Mouse (Mus musculus) cerebellum, adult 18-20 months (tissue): ENCODE results near the gene Stx8.

Source experiments
- DNase-seq, 2 experiments: peaks; one replicate each; pipeline ENCODE4 v3.0.0; 2021

Stx8 gene

DNA sequence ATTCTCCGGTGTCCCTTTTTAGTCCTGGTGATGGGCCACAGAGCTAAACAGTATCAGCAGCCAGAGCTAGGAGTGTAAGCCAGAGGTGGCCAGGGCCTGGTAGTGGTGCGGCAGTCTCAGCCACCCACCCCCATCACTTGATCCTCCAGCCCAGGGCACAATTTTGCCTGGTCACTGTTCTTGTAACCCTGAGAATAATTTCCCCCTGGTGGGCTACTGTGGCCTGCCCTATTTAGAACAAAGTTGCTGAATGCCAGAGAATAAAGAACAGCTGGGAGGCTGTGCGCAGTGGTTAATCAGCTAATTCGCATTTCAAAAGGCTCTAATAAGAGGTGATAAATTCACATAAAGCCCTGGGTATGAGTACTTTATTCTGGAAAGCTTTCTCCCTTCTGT lies 180.5 kb downstream of the Stx8 start:
- DNase-seq: no peak

DNA sequence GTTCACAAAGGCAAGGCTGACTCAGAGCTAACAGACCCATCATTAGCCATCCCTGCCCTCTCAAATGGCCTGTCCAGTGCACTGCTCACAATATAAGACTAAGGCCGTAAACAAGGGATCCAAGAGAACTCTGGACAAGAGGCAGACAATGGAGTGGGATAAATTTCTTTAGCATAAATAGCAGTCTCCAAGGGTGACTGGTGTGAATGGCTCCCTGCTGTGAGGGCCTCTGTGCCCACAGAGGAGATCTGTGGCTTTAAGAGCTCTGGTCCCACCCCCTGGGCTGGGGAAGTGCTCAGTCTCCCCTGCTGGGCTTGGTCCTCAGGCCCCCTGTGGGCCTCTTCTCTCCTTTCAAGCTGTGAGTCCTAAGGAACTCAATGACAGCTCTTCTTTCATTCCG lies 184.9 kb downstream of the Stx8 start:
- no peak for DNase-seq

DNA sequence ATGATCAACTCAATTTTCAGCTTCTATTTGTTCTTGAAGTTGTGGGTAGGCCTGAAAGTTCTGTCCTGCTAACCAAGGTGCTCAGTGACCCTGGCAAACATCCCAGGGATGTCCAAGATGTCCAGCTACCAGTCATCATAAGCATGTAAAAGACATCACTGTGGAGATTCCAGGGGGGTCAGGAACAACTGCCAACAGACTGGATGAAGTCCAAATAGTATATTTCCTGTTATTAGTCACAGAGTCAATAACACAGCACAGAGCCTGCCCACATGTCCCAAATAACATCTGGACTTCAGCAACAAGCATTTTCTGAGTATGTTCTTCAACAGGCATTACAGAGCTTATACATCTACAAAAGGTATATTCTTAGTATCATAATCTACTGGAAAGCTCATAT lies 189.8 kb downstream of the Stx8 start:
- DNase-seq: no peak

DNA sequence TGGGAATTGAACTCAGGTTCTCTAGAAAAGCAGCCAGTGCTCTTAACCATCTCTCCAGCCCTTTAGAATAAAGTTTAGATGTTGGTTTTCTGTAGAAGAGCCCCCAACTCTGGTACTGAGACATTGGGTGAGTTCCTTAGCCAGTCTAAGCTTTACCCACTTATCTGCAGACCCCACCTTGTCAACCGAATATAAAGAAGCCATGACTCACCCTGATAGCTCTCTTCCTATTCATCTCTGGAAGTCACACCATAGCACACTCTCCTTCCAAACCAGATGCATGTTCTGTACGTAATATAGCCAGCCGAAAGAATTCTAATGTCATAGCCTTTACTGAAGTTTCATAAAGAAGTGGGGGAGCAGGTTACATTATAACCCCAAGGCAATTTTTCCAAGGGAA lies 192.2 kb downstream of the Stx8 start:
- DNase-seq: no peak

DNA sequence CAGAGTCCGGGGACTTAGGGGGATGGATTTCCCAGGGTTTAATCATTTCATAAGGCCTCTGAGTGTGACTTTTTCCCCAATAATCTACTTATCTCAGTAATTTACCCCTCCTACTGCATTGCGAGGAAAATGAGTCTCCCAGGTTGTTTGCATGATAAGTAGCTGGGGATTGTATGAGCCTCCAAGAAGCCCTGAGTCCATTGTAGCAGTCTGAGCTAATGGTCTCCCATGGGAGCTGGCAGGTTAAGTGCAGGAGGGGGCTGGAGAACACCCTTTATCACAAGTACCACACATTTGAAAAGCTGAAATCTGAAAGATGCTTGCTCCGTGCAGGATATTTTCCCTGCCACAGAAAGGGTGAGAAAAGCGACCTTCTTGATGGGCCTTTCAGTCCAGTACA lies 193.9 kb downstream of the Stx8 start:
- no peak for DNase-seq

DNA sequence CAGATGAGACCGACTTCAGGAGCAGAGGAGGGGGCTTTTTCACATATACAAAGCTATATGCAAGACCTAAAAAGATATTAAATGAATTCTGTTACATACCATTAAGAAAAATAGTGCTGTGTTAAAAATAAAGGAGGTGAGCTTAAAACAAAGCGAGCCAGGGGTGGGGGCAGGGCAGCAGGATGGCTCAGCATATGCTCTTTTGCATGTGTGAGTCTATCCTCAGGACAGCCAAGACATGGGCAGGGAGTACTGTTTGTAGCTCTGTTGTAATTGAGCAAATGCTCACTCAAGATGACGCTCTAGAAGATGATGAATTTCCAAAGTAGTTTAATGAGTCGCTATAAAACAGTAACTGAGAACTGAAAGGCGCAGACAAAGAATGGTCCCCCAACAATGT lies 198.4 kb downstream of the Stx8 start:
- DNase-seq: peak in 1 of 2 experiments; percentile 10

DNA sequence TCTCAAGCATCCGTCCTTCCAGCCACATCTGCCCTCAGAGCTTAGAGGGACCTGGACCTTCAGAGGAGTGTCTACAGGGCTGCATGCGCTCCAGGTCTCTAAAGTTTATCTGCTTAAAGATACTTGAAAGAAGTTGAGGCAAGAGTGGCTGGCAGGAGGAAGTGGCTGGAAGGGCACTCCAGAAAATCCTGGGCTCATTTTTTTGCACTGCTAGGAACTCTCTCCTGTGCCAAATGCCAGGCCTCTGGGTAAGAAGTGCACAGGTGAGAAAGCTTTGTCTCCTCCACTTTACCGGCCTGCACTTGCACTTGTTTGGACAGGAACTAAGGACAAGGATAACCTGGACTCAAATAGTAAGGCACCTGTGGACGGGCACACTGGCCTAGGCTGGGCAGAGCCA lies 202.4 kb downstream of the Stx8 start:
- no peak for DNase-seq

DNA sequence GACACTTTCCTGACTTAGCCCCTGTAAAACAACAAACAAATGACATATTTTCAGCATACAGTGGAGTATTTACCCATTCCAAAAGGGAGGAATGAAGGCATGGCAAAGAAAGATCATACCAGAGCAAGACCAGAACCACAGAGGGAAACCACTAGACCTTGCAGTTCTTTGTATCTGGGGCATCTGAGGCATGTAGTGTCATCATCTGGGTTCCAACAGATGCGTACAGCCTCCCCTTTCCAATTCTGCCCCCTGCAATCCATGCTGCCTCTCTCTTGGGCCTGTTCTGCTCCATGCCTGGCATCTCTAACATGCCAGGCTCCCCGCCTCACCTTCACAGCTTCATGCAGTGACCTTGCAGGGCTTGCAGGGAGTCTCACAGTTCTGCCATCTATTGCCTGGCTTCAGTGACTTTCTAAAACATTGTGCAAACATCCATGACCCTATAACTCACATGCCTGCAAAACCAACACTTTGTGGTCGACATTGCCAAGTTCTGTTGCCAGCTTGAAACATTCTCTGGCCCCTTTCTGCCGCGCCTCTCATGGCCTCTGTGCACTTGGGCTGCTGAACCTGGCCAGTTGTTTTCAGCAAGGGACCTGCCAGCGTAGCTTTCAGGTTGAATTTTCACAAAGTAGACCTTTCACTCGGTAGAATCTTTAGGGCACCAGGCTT lies 206.1 kb downstream of the Stx8 start:
- DNase-seq: no peak

DNA sequence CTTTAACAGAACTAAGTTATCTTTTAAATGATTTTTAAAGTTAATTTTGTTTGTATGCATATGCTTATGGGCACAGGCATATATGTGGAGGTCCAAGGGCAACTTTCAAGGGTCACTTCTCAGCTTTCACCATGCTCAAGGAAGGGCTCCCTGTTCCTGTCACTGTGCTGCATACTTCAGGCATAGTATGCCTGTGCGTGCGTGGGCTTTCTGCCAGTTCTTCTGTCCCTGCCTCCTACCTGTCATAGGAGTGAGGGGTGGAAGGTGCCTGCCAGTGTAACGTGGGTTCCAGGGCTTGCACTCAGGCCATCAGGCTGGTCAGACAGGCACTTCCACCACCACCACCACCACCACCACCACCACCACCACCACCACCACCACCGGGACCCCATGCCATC lies 206.7 kb downstream of the Stx8 start:
- DNase-seq: no peak

DNA sequence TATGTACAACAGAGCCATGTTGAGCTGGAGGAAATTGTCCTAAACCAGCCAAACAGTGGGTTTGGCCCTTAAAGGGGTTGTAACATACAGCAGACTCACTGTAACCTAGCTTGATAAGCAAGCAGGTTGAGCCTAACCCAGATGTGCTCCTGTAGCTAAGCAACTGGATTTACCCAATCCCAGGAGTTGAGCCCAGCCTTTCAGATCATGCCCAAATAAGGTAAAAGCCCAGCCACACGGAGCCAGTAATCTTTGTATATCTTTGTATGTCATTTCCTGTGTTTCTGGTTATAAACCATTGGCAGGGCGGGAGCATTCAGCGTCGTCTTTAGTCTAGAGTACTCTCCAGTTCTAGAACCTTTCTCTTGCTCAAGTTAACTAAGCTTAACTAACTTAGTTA lies 210.6 kb downstream of the Stx8 start:
- no peak for DNase-seq

DNA sequence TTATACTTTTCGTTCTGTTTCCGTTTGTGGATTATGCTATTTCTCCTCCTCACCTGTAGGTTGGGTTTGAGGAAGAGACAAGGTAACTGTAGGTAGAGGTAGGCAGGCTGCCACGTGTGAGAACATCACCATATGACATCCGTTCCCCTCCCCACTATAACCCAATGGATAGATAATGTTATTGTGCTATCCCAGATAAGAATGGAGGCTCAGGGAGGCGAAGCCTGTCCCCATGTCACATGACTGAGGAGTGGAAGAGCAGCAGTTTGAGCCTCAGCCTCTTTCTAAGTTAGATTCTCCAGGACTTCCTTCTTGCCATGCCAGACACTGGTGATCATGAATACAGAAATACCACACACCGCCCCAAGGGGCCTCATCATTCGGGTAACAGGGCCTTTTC lies 211.4 kb downstream of the Stx8 start:
- no peak for DNase-seq

DNA sequence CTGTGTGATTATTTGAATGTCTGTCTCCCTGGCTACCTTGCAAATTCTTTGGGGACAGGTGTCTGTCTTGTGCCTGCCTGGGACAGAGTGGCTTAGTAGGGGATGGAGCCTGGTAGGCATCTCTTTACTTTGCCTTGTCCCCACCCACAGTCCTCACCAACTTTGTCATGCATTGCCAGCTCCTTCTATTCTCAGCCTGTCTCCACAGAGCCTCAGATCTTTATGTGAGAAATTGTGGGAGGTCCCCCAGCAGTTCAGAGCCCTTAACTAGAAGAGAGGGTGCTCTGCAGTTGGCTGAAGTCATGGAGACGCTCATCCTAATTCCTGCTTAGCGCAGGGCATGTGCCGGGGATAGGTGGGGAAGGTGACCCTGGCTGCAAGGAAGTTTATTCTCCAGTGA lies 219.7 kb downstream of the Stx8 start:
- no peak for DNase-seq

DNA sequence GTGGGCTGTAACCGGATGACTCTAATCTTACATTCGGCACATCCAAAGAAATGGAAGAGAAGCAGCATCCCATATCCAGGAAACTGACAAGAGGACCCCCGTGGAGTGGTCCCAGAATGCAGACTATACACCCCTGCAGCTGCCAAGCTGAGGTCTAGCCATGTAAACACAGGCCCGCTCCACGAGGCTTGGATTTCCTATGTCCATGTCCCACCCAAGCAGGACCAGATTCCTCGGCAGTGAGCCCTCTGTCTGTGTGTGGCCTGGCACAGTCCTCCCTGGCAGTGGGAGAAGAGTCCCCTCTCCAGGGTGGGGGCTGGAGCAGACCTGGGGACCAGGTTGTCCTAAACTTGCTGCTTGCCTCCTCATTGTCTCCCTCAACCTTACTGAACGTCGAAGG lies 221.2 kb downstream of the Stx8 start:
- DNase-seq: no peak

DNA sequence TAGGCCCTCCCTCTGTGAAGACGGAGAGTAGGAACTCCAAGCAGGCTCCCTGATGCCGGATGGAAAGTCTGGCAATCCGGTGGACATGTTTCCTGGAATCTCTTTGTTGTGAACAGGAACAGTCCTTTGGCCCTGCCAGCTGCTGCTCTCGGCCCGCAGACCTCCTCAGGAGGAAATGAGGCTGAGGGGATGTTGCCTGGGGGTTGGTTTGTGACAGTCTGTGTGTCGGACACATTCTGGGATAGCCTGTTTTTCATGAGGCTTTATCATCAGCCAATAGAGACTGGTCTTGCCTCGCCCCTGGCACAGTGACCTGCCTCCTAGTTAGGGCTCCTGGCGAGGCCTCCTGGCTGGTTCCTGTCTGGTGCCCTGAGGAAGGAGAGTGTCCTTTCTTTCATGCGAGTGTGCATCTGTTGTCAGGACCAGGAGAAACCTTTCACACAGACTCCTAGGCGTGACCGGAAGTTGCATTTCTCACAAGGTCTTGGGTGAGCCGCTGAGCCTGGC lies 222.8 kb downstream of the Stx8 start:
- DNase-seq: no peak

DNA sequence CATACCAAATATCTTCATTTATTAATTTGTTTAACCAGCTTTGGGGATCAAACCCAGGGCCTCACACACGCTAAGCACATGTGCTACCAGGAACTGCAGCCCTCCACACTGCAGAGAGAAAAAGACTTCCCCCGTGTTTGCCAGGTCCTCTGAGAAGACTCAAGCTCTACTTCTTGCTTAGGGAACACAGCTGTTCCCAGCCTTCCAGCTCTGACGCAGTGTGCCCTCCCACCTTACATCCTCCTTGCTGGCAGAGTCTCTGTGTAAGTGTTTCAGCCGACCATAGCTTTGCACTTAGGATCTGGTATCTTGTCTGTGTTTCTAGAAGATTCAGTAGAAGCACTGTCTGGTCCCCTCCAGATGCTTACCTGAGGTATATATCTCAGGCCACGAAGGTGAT lies 224.9 kb downstream of the Stx8 start:
- no peak for DNase-seq

DNA sequence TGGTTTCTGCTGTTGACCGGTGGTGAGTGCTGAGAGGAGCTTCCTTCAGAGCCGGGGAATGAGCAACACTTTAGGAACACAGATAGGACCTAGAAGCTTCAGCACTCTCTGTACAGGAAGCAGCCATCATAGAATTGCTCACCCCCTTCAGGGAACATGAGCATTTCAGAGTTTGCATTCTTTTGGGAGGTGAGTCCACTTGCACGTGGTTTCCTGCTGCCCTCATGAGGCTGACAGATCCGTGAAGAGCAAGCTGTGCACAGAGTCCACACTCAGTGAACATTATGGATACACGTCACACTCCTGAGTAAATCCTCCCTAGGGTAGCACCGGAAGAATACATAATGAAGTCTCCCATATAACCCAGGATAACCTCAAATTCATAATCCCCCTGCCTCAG lies 229.2 kb downstream of the Stx8 start:
- no peak for DNase-seq

DNA sequence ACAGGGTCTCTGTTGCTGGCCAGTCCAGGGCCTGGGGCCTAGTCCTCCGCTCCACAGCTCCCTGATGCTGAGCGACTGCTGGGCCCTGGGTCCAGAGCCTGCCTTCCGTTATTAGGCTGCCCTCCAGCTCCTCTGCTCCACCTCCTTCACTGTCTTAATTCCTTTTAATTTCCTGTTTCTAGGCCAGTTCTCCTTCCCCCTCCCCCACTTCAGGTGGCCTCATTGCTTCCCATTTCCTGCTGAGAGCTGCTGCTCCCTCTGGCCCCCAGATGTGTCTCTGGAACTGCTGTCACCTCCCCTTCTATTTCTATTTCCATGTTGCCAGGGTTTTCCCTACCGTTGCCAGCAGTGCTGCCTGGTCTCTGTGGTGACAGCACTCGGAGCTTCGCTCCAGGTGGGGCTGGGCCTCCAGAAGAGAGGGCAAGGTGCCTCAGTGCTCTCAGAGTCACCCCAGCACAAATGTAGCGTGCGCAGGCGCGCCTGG lies 229.7 kb downstream of the Stx8 start:
- DNase-seq: no peak

DNA sequence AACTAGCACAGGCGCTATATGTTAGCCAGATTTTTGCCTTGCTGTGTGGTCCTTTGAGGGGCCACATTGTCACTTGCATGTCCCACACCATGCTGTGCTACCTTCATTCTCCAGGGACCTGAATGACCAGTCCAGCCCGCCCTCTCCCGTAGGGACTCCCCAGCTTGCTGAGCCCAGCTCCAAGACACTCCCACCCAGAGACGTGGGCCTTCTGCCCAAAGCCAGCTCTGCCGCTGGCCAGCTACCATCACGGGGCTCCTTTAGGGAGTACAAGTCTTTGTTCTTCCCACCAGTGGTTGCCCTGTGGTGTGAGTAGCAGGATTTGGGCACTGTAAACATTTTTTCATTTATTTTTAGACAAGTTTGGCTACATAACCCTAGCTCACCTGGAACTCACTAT lies 230.6 kb downstream of the Stx8 start:
- DNase-seq: no peak

DNA sequence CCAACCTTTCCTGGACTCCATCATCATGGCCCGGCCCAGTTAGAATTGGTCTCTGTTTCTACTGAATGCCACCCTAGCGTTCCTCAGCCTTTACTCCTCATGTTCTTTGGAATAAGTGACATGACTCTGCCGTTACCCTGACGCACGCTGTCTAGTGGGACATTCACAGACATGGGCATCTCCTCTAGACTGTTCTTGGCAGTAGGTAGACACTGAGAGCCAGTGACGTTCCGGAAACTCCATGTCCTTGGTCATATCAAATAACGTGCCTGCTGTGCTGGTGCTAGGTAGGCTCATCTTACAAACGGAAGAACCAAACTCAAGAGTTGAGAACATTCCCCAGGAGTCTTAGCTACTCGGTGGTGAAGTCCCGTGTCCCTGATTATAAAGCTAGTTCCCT lies 231.5 kb downstream of the Stx8 start:
- DNase-seq: no peak

DNA sequence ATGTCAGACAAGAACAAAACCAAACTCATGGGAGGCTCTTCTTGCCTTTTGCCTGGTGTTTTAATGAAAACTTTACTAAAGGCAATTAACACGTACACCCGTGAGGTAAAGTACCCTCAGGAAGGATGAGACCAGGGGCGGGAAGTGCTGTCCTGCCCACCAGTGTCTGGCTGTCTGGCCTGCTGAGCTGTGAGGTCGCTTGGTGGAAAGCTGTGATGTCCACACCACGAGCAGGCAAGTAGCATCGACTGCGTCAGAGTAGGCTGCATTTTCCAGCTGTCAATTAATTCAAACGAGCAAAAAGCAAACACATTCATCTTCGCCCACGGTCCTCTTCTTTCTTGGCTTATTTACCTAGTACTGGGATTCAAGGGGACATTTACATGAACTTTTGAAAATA lies 232.7 kb downstream of the Stx8 start:
- no peak for DNase-seq

DNA sequence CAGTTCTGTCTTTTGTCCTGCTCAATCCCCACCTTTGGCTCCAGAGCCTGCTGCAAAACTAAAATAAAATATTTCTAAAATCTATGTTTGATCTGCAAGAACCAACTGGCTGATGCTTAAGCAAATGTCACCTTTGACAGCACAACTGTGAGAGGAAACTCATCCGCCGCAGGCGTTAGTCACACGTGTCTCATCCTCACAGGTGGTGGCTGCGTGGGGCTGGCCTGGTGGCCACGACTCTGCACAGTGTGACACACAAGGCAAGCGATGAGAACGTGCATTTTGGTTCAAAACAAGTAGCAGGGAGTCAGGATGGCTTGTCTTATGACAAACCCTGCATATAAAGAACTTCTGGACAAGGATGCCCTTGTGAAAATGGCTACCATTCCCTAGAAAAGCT lies 233.1 kb downstream of the Stx8 start:
- DNase-seq: no peak

DNA sequence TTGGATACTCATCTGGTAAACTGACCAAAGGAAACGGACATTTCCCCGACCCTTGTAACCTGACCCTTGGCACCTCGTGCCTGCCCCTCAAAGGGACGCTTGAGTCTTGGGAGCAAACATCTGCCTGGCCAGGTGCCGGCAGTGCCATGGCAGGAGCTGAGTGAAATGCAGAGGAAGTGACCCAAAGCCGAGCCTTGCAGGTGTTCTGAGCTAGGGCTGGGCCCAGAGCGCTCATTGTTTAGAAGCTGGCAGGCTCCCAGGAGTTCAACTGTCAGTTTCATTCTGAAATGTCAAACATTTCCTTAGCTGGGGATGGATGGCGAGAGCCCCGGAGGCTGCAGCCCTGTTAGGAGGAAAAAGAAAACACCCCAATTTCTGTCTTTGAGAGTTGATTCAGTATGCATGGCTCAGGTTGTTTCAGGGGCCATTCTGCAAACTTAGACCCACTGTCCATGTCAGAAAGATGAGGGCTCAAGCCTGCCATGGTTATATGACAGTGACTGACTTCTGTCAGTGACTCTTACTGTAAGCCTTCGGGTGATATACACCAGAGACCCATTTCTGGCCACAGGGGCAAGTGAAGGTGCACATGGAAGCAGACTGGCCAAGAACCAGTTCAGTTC lies 233.9 kb downstream of the Stx8 start:
- DNase-seq: peak in 1 of 2 experiments; percentile 1

DNA sequence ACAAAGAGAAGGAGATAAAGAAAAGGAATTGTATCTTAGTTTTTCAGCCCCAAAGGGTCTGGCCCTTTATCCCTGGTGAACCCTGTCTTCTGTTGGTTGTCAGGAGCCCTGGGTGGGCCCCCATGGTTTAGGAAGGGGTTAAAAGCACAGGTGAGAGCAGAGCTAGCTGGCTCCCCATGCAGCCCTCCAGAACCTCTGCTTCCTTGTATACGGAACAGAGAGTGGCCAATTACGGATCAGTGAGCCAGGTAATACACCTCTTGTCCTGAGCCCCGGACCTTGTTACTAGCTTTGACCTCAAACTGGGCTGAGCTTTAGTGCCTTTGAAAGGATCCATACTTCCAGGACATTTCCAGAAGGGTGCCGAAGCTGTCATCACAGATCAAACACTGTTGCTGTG lies 234.5 kb downstream of the Stx8 start:
- DNase-seq: no peak

DNA sequence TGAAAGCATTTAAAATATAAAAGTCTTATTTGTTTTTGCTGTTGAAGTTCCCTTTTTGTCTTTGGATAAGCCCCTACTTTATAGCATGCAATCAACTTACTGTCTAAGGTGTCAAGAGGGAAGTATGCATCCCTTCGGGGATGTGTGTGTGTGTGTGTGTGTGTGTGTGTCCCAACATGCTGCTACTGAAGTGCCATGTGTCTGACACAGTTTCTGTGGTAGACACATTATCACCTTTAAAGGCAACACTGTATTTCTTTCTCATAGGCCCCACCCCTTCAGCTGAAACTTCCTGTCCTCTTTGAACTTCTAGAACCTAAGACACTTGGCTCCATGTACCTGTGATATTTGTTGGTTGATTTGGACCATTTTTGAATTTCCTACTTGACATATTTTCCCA lies 235.1 kb downstream of the Stx8 start:
- DNase-seq: no peak
